Mouse (Mus musculus) heart, postnatal 0 days (tissue): Measurements from ENCODE around the gene Pa2g4.

Experiments
- CTCF ChIP-seq: IDR thresholded peaks from 2 replicates; pipeline ENCODE4 v1.5.1; 2016; ENCODE audit warnings: antibody characterized with exemption, control low read depth, low read depth
- EP300 ChIP-seq: IDR thresholded peaks from 2 replicates; pipeline ENCODE4 v1.6.1; 2016; ENCODE audit warnings: antibody characterized with exemption, low read depth

DNA sequence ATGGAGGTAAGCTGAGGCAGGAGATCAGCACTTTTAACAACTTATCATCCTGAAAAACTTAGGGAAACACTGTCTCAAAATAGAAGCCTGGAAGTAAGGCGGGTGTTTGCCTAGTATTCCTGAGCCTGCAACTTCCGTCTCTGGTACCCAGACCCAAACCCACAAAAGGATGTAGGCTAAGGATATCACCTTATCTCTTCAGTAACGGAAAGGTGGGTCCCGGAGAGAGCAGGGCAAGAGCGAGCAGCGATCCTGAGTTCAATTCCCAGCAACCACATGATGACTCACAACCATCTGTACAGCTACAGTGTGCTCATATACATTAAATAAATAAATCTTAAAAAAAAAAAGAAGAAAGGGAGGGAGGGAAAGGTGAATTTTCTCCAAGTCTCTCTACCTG, 25.6 kb upstream of the Pa2g4 start:
- no peak for TF ChIP-seq CTCF
- TF ChIP-seq EP300 = no peak
